Mouse (Mus musculus) hindbrain, embryonic 13.5 days (tissue): ENCODE measurements around the gene Rps19. TPM values are rescaled to one million over a fixed set of nuclear protein-coding genes. Genes with fewer than 3 reads are reported as not detected.
A peak's percentile ranks its signal among the peaks of the same experiment; 100 is the strongest.

Source experiments
- ATAC-seq: fragments of 200-750 bp; cut with Nextera tagmentation; 2 replicates; pipeline ENCODE4 v1.8.0; 2017; ENCODE audit warnings: moderate TSS enrichment; ENCODE audit not compliant: low FRiP score
- H3K27ac ChIP-seq: fragments of 300-500 bp; sonication (generic); 2 replicates; pipeline ENCODE4 v1.5.1; 2015; ENCODE audit warnings: inconsistent platforms, mild to moderate bottlenecking, moderate library complexity
- H3K27me3 ChIP-seq: fragments of 300-500 bp; sonication (generic); 2 replicates; pipeline ENCODE4 v1.6.1; 2015; ENCODE audit warnings: mild to moderate bottlenecking, inconsistent platforms
- H3K36me3 ChIP-seq: fragments of 300-500 bp; sonication (generic); 2 replicates; pipeline ENCODE4 v1.6.1; 2015; ENCODE audit warnings: mild to moderate bottlenecking, inconsistent platforms
- H3K4me1 ChIP-seq: fragments of 300-500 bp; sonication (generic); replicated peaks from 2 replicates; pipeline ENCODE4 v1.6.1; 2015; ENCODE audit warnings: inconsistent platforms
- H3K4me2 ChIP-seq: fragments of 300-500 bp; sonication (generic); 2 replicates; pipeline ENCODE4 v1.6.1; 2015; ENCODE audit warnings: inconsistent platforms, mild to moderate bottlenecking, moderate library complexity
- H3K4me3 ChIP-seq: fragments of 300-500 bp; sonication (generic); 2 replicates; pipeline ENCODE4 v1.5.1; 2015; ENCODE audit warnings: mild to moderate bottlenecking, inconsistent platforms
- H3K9ac ChIP-seq: fragments of 300-500 bp; sonication (generic); 2 replicates; pipeline ENCODE4 v1.6.1; 2015; ENCODE audit warnings: mild to moderate bottlenecking, inconsistent platforms
- H3K9me3 ChIP-seq: fragments of 300-500 bp; sonication (generic); 2 replicates; pipeline ENCODE4 v1.6.1; 2016; ENCODE audit warnings: inconsistent platforms
- WGBS: fragments of 180-500 bp; shearing (Covaris S2); methylation state at CpG from one replicate; pipeline ENCODE4 v1.1.7; 2015; 5-methylcytosine and 5-hydroxymethylcytosine counted together
- polyA plus RNA-seq: library from polyadenylated mRNA; unstranded; fragments of >200 nt; fragmentation: Nextera tagmentation; extraction: Ambion mirVana; gene quantifications from 2 replicates; pipeline ENCODE4 v1.2.1, GENCODE M21; 2015

Gene Rps19
- polyA plus RNA-seq, 1 experiment from 2014 or later, result 1,338 TPM

DNA sequence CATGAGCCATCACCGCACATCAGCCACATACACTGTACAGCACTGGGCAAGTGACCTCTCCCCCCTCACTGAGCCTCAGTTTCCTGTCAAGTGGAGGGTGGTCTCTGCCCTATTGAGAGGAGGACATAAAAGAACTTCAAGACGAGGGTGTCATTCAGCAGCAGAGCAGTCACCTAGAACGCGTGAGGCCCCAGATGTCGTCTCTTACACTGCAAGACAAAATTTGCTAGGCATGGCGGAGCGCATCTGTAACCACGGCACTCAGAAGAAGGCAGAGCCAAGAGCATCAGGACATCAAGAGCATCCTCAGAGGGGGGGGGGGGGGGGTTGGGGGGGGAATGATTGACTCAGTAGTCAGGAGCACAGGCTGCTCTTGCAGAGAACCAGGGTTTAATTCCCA, 12.1 kb downstream of the Rps19 start:
- Histone ChIP-seq H3K4me3 (no peak overlapping the region), H3K4me2 (no peak overlapping the region), H3K9me3 (no peaks in the 10 kb centered on the region), H3K27ac (no peak overlapping the region), H3K36me3 (no peaks in the 10 kb centered on the region), H3K9ac (no peak overlapping the region), H3K27me3 (no peaks in the 10 kb centered on the region), H3K4me1 (no peaks in the 10 kb centered on the region)
- no peak for ATAC-seq
- 69% methylated on average over 8 of the region's 8 CpGs for WGBS

- ATAC-seq, result no peak
- H3K36me3 ChIP-seq, result no peaks in the 10 kb centered on the region
- no peaks in the 10 kb centered on the region for H3K9me3 ChIP-seq
- H3K4me2 ChIP-seq, result no peak within 1 kb of the TSS
- no peak within 1 kb of the TSS for H3K27ac ChIP-seq
- no peak within 1 kb of the TSS for H3K9ac ChIP-seq
- 84% methylated on average over 12 of the region's 12 CpGs for WGBS
- H3K27me3 ChIP-seq, result no peaks in the 10 kb centered on the region
- no peak within 1 kb of the TSS for H3K4me3 ChIP-seq
- H3K4me1 ChIP-seq, result 0 out of 2 replicates have a peak, but pooled peaks cover 4% of the 10 kb centered on the region
These were observed 13.1 kb downstream of the Rps19 start, which contains the start of gene Cd79a for GRCm38 (mm10) chr7:24897224-24897623. Gene Cd79a, plus strand, starts transcription at chr7:24897381.

GRCm38 (mm10) chr7:24897959-24898358, 13.8 kb downstream of the Rps19 start:
- no peak overlapping the region for H3K9ac ChIP-seq
- H3K4me1 ChIP-seq, result peaks cover 12% of the 10 kb centered on the region
- no peaks in the 10 kb centered on the region for H3K36me3 ChIP-seq
- H3K27ac ChIP-seq, result no peak overlapping the region
- 74% methylated on average over 5 of the region's 5 CpGs for WGBS
- ATAC-seq, result no peak
- no peaks in the 10 kb centered on the region for H3K27me3 ChIP-seq
- no peak overlapping the region for H3K4me2 ChIP-seq
- no peaks in the 10 kb centered on the region for H3K9me3 ChIP-seq
- no peak overlapping the region for H3K4me3 ChIP-seq

DNA sequence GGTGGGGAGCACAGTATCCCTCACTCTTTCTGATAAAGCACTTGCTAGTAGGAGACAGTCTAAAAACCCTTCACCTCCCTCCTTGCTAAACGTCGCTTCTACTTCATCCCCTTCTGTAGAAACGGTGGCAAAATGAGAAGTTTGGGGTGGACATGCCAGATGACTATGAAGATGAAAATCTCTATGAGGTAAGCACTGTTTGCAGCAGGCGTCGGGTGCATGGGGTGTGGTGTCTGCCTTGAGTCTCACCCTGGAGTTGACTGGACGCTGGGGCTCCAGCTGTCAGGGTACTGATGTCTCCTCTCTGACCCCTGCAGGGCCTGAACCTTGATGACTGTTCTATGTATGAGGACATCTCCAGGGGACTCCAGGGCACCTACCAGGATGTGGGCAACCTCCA, 16.9 kb downstream of the Rps19 start:
- Histone ChIP-seq H3K36me3 (no peaks in the 10 kb centered on the region), H3K27ac (no peak overlapping the region), H3K4me2 (no peak overlapping the region), H3K4me1 (peaks cover 36% of the 10 kb centered on the region), H3K9me3 (no peaks in the 10 kb centered on the region), H3K27me3 (no peaks in the 10 kb centered on the region), H3K4me3 (no peak overlapping the region), H3K9ac (no peak overlapping the region)
- no peak for ATAC-seq
- 75% methylated on average over 6 of the region's 6 CpGs for WGBS

- ATAC-seq, result no peak
- H3K4me2 ChIP-seq, result peak overlapping the region; percentile 73; the same call in 1 of the 2 replicates
- no peak overlapping the region for H3K4me3 ChIP-seq
- H3K4me1 ChIP-seq, result peaks cover 43% of the 10 kb centered on the region
- H3K36me3 ChIP-seq, result no peaks in the 10 kb centered on the region
- H3K27ac ChIP-seq, result peak overlapping the region; percentile 37
- no peaks in the 10 kb centered on the region for H3K9me3 ChIP-seq
- H3K9ac ChIP-seq, result peak overlapping the region; percentile 79; the same call in 1 of the 2 replicates
- H3K27me3 ChIP-seq, result no peaks in the 10 kb centered on the region
- 90% methylated on average over 1 of the region's 1 CpGs for WGBS
These were observed 17.7 kb downstream of the Rps19 start for GRCm38 (mm10) chr7:24901842-24902241.

DNA sequence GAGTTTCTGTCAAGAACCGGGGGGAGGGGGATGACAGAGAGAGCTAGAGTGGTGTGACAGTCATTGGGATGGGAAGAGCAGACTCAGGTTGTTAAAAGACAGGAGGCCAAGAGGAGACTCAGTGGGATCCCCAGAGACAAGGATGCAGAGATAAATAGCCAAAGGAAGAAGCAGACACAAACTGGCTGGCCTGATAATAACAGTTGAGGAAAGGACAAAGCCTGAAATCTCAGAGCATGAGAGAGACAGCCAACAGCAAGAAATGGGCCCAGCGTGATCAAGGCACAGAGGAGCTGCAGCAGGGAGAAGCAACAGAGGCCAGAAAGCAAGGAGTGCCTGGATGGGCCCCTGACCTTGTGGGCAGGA, 18.1 kb downstream of the Rps19 start:
- H3K27me3 ChIP-seq, result no peaks in the 10 kb centered on the region
- peaks cover 47% of the 10 kb centered on the region for H3K4me1 ChIP-seq
- no peaks in the 10 kb centered on the region for H3K36me3 ChIP-seq
- peak overlapping the region; percentile 79 for H3K9ac ChIP-seq
- ATAC-seq, result no peak
- H3K9me3 ChIP-seq, result no peaks in the 10 kb centered on the region
- WGBS, result 66% methylated on average over 2 of the region's 2 CpGs
- H3K4me2 ChIP-seq, result peak overlapping the region; percentile 73
- H3K4me3 ChIP-seq, result peak overlapping the region; percentile 62
- H3K27ac ChIP-seq, result peak overlapping the region; percentile 37

- H3K9ac ChIP-seq, result peak within 1 kb of the TSS; percentile 79
- H3K9me3 ChIP-seq, result no peaks in the 10 kb centered on the region
- peak within 1 kb of the TSS; percentile 62 for H3K4me3 ChIP-seq
- H3K27me3 ChIP-seq, result no peaks in the 10 kb centered on the region
- WGBS, result 8% methylated on average over 45 of the region's 68 CpGs
- no peak for ATAC-seq
- peaks cover 52% of the 10 kb centered on the region for H3K4me1 ChIP-seq
- peaks cover 4% of the 10 kb centered on the region; the same call in 1 of the 2 replicates for H3K36me3 ChIP-seq
- H3K27ac ChIP-seq, result peak within 1 kb of the TSS; percentile 80
- peak within 1 kb of the TSS; percentile 73 for H3K4me2 ChIP-seq
These were observed 18.7 kb downstream of the Rps19 start, which contains the start of gene Arhgef1 for GRCm38 (mm10) chr7:24902630-24903443. Gene Arhgef1, plus strand, starts transcription at chr7:24902912.

- Histone ChIP-seq H3K4me1 (peaks cover 52% of the 10 kb centered on the region), H3K9me3 (no peaks in the 10 kb centered on the region), H3K27ac (no peak overlapping the region), H3K36me3 (peaks cover 9% of the 10 kb centered on the region), H3K4me2 (peak overlapping the region; percentile 73), H3K9ac (peak overlapping the region; percentile 79), H3K4me3 (peak overlapping the region; percentile 62), H3K27me3 (no peaks in the 10 kb centered on the region)
- WGBS, result 49% methylated on average over 10 of the region's 10 CpGs
- ATAC-seq, result no peak
These were observed 19.3 kb downstream of the Rps19 start for GRCm38 (mm10) chr7:24903444-24903825.

DNA sequence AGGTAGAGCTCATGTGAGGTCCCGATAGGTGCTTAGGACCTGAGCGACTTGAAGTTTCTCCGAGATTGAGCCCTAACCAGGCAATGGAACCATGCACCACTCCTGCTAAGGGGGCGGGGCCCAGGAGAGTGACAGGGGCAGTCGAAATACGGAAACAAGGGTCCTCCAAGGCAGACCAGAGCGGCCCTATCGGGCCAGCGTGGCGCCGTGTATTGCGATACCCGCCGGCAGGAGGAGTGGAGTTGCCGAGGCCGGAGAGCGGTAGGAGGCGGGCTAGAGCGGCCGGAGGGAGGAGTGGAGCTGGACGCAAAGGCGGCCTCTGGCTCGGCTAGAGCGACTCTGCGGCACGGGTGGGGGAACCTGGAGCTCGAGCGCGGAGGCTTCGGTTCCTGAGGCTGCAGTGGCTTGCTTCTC, 19.9 kb downstream of the Rps19 start:
- H3K4me2 ChIP-seq, result peak overlapping the region; percentile 73
- no peaks in the 10 kb centered on the region for H3K27me3 ChIP-seq
- H3K4me3 ChIP-seq, result peak overlapping the region; percentile 62
- peaks cover 52% of the 10 kb centered on the region for H3K4me1 ChIP-seq
- peak overlapping the region; percentile 86 for H3K9ac ChIP-seq
- ATAC-seq, result peak; percentile 98
- H3K9me3 ChIP-seq, result no peaks in the 10 kb centered on the region
- under 1% methylated on average over 30 of the region's 30 CpGs for WGBS
- H3K36me3 ChIP-seq, result peaks cover 15% of the 10 kb centered on the region
- H3K27ac ChIP-seq, result peak overlapping the region; percentile 88

DNA sequence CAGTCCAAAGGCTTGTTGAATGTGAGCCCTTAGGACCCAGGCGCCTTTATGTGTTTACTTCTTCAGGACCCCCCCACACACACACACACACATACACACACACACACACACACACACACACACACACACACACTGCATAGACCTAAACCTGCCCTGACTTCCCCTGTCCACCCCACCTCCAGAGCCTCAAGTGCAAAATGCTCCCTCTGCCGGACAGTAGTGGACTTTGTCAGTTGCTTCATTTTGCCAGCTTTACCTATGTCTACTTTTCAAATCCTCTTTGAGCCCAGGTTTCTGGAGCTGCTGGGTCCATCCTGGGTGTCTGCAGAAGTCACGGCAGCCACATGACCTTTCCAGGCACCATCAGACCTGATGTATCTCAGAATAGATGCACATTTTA, 20.8 kb downstream of the Rps19 start:
- peaks cover 21% of the 10 kb centered on the region for H3K36me3 ChIP-seq
- WGBS, result 12% methylated on average over 3 of the region's 3 CpGs

DNA sequence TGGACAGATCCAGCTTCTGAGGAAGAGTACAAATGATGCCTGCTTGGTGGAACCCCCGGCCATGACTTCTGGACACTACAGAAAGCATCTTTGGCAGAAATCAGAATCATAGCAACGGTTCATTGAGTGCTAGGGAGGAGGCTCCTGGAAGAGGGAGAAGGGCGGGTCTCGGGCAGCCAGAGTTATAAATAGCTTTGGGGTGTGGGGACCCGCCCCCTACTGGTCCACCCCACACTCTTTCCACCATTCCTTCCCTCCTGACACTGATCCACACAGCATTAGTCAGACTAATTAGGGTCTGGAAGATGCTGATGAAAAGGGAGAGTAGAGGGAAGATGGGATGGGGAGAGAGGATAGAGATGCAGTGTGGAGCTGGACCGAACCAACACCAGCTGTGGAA, 22.4 kb downstream of the Rps19 start:
- ATAC-seq, result no peak
- Histone ChIP-seq H3K36me3 (peaks cover 21% of the 10 kb centered on the region), H3K27ac (no peak overlapping the region)

More for the DNA sequence above, 20.8 kb downstream of the Rps19 start:
- no peak for ATAC-seq
- peak overlapping the region; percentile 86 for H3K9ac ChIP-seq
- peaks cover 52% of the 10 kb centered on the region for H3K4me1 ChIP-seq
- H3K27me3 ChIP-seq, result no peaks in the 10 kb centered on the region
- H3K27ac ChIP-seq, result peak overlapping the region; percentile 88
- H3K9me3 ChIP-seq, result no peaks in the 10 kb centered on the region
- peak overlapping the region; percentile 73 for H3K4me2 ChIP-seq
- H3K4me3 ChIP-seq, result peak overlapping the region; percentile 62

DNA sequence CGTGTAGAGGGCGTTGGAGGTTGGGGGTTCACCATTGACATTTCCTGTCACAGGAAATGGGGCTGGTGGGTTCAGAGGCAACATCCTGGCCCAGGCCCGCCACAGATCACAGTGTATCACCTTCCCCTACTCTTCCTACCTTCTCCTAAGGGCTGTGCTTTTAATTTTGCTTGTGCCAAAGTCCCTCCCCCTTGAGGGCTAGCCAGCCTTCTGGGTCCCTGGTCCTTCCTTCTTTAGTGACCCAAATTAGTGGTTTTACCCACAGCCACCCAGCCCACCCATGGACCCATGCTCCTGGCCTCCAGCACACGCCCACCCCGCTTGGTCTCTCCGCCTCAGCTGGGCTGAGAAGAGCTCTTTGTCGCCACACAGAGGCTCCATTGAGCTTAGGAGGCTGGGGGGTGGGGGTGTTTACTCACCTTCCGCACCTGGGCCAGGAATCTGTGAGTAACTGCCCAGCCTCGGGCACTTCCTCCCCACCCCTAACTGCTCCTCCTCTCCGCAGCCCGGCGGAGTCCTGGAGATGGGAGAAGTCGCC, 23.1 kb downstream of the Rps19 start:
- H3K4me1 ChIP-seq, result peaks cover 47% of the 10 kb centered on the region
- WGBS, result 42% methylated on average over 13 of the region's 13 CpGs
- H3K9ac ChIP-seq, result peak overlapping the region; percentile 47
- no peak overlapping the region for H3K4me3 ChIP-seq
- no peaks in the 10 kb centered on the region for H3K9me3 ChIP-seq
- no peak overlapping the region for H3K4me2 ChIP-seq
- H3K36me3 ChIP-seq, result peaks cover 28% of the 10 kb centered on the region
- no peak overlapping the region for H3K27ac ChIP-seq
- no peaks in the 10 kb centered on the region for H3K27me3 ChIP-seq
- no peak for ATAC-seq

More for the DNA sequence above, 22.4 kb downstream of the Rps19 start:
- H3K27me3 ChIP-seq, result no peaks in the 10 kb centered on the region
- H3K4me1 ChIP-seq, result peaks cover 52% of the 10 kb centered on the region
- H3K9ac ChIP-seq, result peak overlapping the region; percentile 86
- no peak overlapping the region for H3K4me2 ChIP-seq
- WGBS, result 48% methylated on average over 6 of the region's 6 CpGs
- H3K4me3 ChIP-seq, result no peak overlapping the region
- H3K9me3 ChIP-seq, result no peaks in the 10 kb centered on the region
